Mouse (Mus musculus) spleen, adult 2 months (tissue): ENCODE measurements at regions not wholly inside any gene's neighbourhood (a gene's known extent, or its start where the extent isn't known, plus 50 kb on each side); places are given as distances from the start of the nearest gene placed in this dataset.

Experiments used
- DNase-seq, 2 experiments: peaks; one replicate each; pipeline versions ENCODE4 v3.0.0 to v3.0.0-alpha.2; 2012 to 2021; ENCODE audit warnings: low spot score in 2 of 2, low read depth in 1 of 2
- H3K27ac ChIP-seq: fragments of 200-500 bp; 2 replicates; pipeline ENCODE4 v1.5.1; 2012; ENCODE audit warnings: low read length, inconsistent platforms; ENCODE audit not compliant: insufficient read depth
- H3K27me3 ChIP-seq: fragments of 200-500 bp; 2 replicates; pipeline ENCODE4 v1.6.1; 2012; ENCODE audit warnings: mild to moderate bottlenecking, moderate library complexity, low read length, inconsistent platforms; ENCODE audit not compliant: control insufficient read depth, insufficient read depth
- H3K36me3 ChIP-seq: fragments of 200-500 bp; 2 replicates; pipeline ENCODE4 v1.6.1; 2012; ENCODE audit warnings: mild to moderate bottlenecking, low read length, inconsistent platforms; ENCODE audit not compliant: control insufficient read depth, insufficient read depth
- H3K4me1 ChIP-seq: fragments of 200-500 bp; 2 replicates; pipeline ENCODE4 v1.6.1; 2011; ENCODE audit warnings: inconsistent platforms; ENCODE audit not compliant: control insufficient read depth, insufficient read depth, insufficient read length
- H3K4me3 ChIP-seq: fragments of 200-500 bp; 2 replicates; pipeline ENCODE4 v1.5.1; 2011; ENCODE audit warnings: mild to moderate bottlenecking, inconsistent platforms; ENCODE audit not compliant: insufficient read depth, insufficient read length; ENCODE audit errors: extremely low read depth
- CTCF ChIP-seq: fragments of 200-500 bp; IDR thresholded peaks from 2 replicates; pipeline ENCODE4 v1.5.1; 2011; ENCODE audit warnings: mild to moderate bottlenecking, inconsistent platforms; ENCODE audit not compliant: insufficient read depth, insufficient read length, insufficient replicate concordance; ENCODE audit errors: extremely low read depth
- POLR2A ChIP-seq: fragments of 200-500 bp; IDR thresholded peaks from 2 replicates; pipeline ENCODE4 v1.6.1; 2011; ENCODE audit warnings: low read depth, low read length, inconsistent platforms
- WGBS: fragments of 180-500 bp; shearing (Covaris S2); methylation state at CpG from one replicate; pipeline ENCODE4 v1.1.7; 2018; 5-methylcytosine and 5-hydroxymethylcytosine counted together

- Histone ChIP-seq H3K27me3 (no peaks in the 10 kb centered on the region), H3K4me3 (no peak overlapping the region), H3K36me3 (no peaks in the 10 kb centered on the region), H3K4me1 (no peaks in the 10 kb centered on the region), H3K27ac (no peak overlapping the region)
- no peak for DNase-seq
- TF ChIP-seq POLR2A = no peak
- TF ChIP-seq CTCF = no peak
- 74% methylated on average over 3 of the region's 3 CpGs for WGBS
Measured at GRCm38 (mm10) chr1:190067181-190067580, 103.3 kb downstream of the Prox1 start.

GRCm38 (mm10) chr1:190066426-190066825 lies 104.1 kb downstream of the Prox1 start:
- Histone ChIP-seq H3K4me3 (no peak overlapping the region), H3K4me1 (no peaks in the 10 kb centered on the region), H3K27me3 (no peaks in the 10 kb centered on the region), H3K27ac (no peak overlapping the region), H3K36me3 (no peaks in the 10 kb centered on the region)
- no peak for TF ChIP-seq POLR2A
- TF ChIP-seq CTCF = no peak
- no peak for DNase-seq
- 80% methylated on average over 9 of the region's 9 CpGs for whole genome bisulfite sequencing

GRCm38 (mm10) chr1:190061560-190062295 lies 108.8 kb downstream of the Prox1 start:
- DNase-seq = no peak
- Histone ChIP-seq H3K27ac (no peak overlapping the region), H3K27me3 (no peaks in the 10 kb centered on the region), H3K4me1 (no peaks in the 10 kb centered on the region), H3K4me3 (no peak overlapping the region), H3K36me3 (no peaks in the 10 kb centered on the region)
- no peak for TF ChIP-seq POLR2A
- no peak for TF ChIP-seq CTCF
- 75% methylated on average over 9 of the region's 9 CpGs for WGBS

DNA sequence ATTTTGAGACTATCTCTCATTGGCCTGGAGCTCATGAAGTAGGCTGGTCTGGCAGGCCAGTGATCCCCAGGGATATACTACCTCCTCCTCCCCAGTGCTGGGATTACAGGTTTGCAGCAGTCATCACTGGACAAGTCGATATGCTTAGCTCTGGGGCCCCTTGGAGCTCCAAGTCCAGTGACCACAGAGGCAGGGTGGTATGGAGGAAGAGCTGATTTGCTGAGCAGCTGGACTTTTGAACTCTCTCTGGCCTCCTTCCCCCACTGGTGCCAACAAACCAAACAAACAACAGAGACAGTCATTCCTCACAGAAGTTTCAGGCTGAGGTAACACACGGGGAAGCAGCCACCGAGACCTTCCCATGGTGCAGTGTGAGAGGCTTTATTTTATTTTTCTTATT lies 111.5 kb downstream of the Prox1 start:
- DNase-seq = no peak
- no peaks in the 10 kb centered on the region for H3K27me3 ChIP-seq
- H3K4me1 ChIP-seq = no peaks in the 10 kb centered on the region
- H3K4me3 ChIP-seq = no peak overlapping the region
- no peak overlapping the region for H3K27ac ChIP-seq
- WGBS = 74% methylated on average over 3 of the region's 3 CpGs
- TF ChIP-seq POLR2A (no peak), CTCF (no peak)
- no peaks in the 10 kb centered on the region for H3K36me3 ChIP-seq

- Histone ChIP-seq H3K27ac (no peak overlapping the region), H3K4me1 (no peaks in the 10 kb centered on the region), H3K36me3 (no peaks in the 10 kb centered on the region), H3K27me3 (no peaks in the 10 kb centered on the region), H3K4me3 (no peak overlapping the region)
- DNase-seq = no peak
- WGBS = 71% methylated on average over 2 of the region's 2 CpGs
- TF ChIP-seq POLR2A (no peak), CTCF (no peak)
Measured at GRCm38 (mm10) chr1:190056931-190057330, 113.6 kb downstream of the Prox1 start.

DNA sequence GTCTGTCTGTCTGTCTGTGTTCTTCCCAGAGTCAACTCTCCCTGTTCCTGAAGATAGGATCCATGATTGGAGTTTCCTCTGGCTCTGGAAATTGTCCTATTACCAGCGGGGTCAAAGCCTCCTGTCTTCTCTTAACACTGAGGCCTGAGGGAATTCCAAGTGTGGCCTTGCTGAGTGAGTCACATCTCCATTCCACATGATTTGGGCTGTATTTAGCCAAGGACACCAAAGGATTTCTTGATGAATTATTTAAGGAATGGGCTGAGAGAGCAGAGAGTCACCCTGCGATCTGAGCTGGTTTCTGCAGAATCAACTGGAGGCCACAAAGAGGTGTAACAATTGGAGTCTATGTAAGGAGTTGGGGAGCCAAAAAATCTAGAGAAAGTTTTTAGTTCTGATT lies 118.6 kb downstream of the Prox1 start:
- TF ChIP-seq CTCF (no peak), POLR2A (no peak)
- no peak overlapping the region for H3K27ac ChIP-seq
- WGBS = 93% methylated on average over 2 of the region's 2 CpGs
- no peaks in the 10 kb centered on the region for H3K36me3 ChIP-seq
- no peak overlapping the region for H3K4me3 ChIP-seq
- H3K27me3 ChIP-seq = no peaks in the 10 kb centered on the region
- DNase-seq = no peak
- H3K4me1 ChIP-seq = no peaks in the 10 kb centered on the region

- Histone ChIP-seq H3K27ac (no peak overlapping the region), H3K27me3 (no peaks in the 10 kb centered on the region), H3K4me1 (no peaks in the 10 kb centered on the region), H3K4me3 (no peak overlapping the region), H3K36me3 (no peaks in the 10 kb centered on the region)
- WGBS = 56% methylated on average over 2 of the region's 2 CpGs
- no peak for DNase-seq
- TF ChIP-seq CTCF (no peak), POLR2A (no peak)
Measured at GRCm38 (mm10) chr1:190048521-190049170, 121.9 kb downstream of the Prox1 start.
